In the genomic region with DNA sequence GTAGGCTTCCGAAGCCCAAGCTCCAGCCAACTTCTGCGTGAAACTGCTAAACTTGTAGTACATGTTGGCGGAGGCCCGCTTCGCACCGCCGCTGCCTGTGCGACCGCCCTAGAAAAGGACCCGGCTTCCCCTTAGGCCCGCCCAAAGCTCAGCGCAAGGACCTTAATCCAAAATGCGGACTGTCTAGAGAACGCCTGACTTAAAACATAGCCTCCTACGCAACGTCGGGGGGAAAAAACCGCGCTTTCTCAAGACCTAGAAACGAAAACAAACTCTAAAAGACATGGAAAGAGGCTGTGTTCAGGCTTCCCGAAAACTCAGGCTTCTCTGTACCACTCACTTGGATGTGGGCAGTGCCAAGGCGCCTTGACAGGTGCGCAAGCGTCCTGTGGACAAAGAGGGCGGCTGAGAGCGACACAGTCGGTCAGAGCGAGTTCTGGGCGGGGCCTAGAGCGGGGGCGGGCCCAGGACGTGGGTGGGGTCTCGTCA, we compare ENCODE assay signal across 8 mouse cellular contexts. TPM values are rescaled to one million over a fixed set of nuclear protein-coding genes. Genes with fewer than 3 reads are reported as not detected.
DNase-seq lines count a peak whose midpoint lies in the region; ATAC-seq lines count a peak whose summit lies in the region.

No protein-coding gene starts in this region.

- H3K27me3 ChIP-seq in hindbrain, embryonic 11.5 days (ENCODE audit: control insufficient read depth, insufficient read depth, low read length) = no peaks in the 10 kb centered on the region

- no peaks in the 10 kb centered on the region for H3K4me1 ChIP-seq in hindbrain, embryonic 11.5 days (replicated peaks; ENCODE audit: control insufficient read depth, insufficient read depth, low read length)

- H3K9ac ChIP-seq in hindbrain, embryonic 11.5 days (ENCODE audit: low read depth, low read length) = peak overlapping the region; percentile 90

- peak; percentile 95 for DNase-seq in Muller cell, postnatal 12 days (ENCODE audit: inconsistent ontology term)
- peak; percentile 93 for DNase-seq in cerebellum, adult 9-11 months
- DNase-seq in frontal cortex, adult 2 months (ENCODE audit: extremely low spot score in 1 of 2, low spot score in 1 of 2) = peak; percentile 83 to 91
- DNase-seq in hindbrain, embryonic 11.5 days (ENCODE audit: low spot score) = peak; percentile 95
- DNase-seq in layer of hippocampus, postnatal 10 days (ENCODE audit: low spot score in 2 of 2) = peak; percentile 83 to 91
- peak; percentile 94 for DNase-seq in lung, postnatal 10 days
- peak; percentile 88 for DNase-seq in ovary, postnatal 36 days (ENCODE audit: low spot score)
- peak; percentile 89 for DNase-seq in thymus, postnatal 25 days

- peak overlapping the region; percentile 47 for H3K27ac ChIP-seq in hindbrain, embryonic 11.5 days (ENCODE audit: low read depth, low read length)

- no peaks in the 10 kb centered on the region for H3K36me3 ChIP-seq in hindbrain, embryonic 11.5 days (ENCODE audit: control insufficient read depth, insufficient read depth, low read length)

- under 1% methylated on average over 33 of the region's 33 CpGs for WGBS in hindbrain, embryonic 11.5 days

- H3K4me2 ChIP-seq in hindbrain, embryonic 11.5 days (replicated peaks; ENCODE audit: low read depth, low read length) = peak overlapping the region; percentile 35

- H3K9me3 ChIP-seq in hindbrain, embryonic 11.5 days (ENCODE audit: control insufficient read depth, low read length) = no peaks in the 10 kb centered on the region

- peak; percentile 99 for ATAC-seq in hindbrain, embryonic 11.5 days (ENCODE audit: low FRiP score)

- H3K4me3 ChIP-seq in hindbrain, embryonic 11.5 days (ENCODE audit: low read depth, low read length) = peak overlapping the region; percentile 92

RNA-seq across cellular contexts. Expression of a gene that starts 2.9 kb away (rescaled TPM):
- 258 and 285 TPM in 2 replicates for polyA plus RNA-seq in frontal cortex, adult 2 months (2012; rRNA removed)
- polyA plus RNA-seq in hindbrain, embryonic 11.5 days (2014; fragmentation: Nextera tagmentation; extraction: Ambion mirVana) = 165 and 179 TPM in 2 replicates
- 100 to 1,000 TPM; 177 to 189 TPM for total RNA-seq in layer of hippocampus, postnatal 10 days (2021)

Comparison
In these comparisons a context has a peak if more than half of its experiments do, and no peak if none do; other contexts are left out.
1. Peak in every context shown above with its lines: DNase-seq, ATAC-seq, H3K4me3 ChIP-seq and H3K27ac ChIP-seq.